Mouse (Mus musculus) thymus, postnatal 0 days (tissue): Measurements from ENCODE around the gene Cers5. TPM values are rescaled to one million over a fixed set of nuclear protein-coding genes. Genes with fewer than 3 reads are reported as not detected.
A peak's percentile ranks its signal among the peaks of the same experiment; 100 is the strongest.

Source experiments
- DNase-seq: peaks from one replicate; pipeline ENCODE4 v3.0.0-alpha.2; 2015; ENCODE audit warnings: low spot score
- polyA plus RNA-seq: library from polyadenylated mRNA; unstranded; fragments of >200 nt; fragmentation: Nextera tagmentation; extraction: Ambion mirVana; gene quantifications from 2 replicates; pipeline ENCODE4 v1.2.1, GENCODE M21; 2015

Gene Cers5
- polyA plus RNA-seq, 1 experiment from 2014 or later: 48.4 TPM

DNA sequence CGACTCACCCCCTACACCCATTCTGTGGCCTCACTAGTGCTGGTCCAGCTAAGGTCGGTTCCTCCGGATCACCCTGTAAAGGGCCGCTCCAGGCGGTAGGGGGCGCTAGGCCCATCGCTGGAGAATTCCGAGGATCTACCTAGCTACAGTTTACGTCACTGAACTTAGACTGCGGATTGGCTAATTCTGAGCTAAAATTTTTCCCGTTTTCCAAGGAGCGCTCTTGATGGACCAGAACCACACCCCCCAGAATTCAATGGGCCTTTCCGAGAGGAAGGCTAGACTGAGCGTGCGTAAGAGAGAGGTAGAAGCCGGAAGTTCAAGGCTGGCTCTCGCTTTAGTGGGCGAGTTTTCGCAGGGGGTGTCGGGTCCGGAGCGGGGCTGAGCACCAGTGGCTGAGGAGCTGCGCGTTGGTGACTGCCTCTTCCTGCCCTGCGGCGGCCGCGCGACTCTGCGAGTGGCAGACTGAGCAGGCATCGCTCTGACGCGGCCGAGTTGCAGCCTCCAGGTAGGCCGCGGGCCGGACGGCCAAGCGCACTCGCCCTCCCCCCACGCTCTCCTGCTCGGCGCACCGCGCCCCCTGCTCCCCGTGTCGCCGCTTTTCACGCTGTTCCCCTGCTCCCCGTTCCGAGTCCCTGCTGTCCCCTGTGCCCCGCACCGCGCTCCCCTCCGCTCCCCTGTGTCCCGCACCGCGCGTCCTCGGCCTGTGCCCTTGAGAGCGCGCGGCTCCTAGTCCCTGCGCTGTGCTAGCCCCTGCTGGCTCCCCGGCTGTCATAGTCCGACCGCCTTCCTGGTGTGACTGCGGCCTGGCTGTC, 47.1 kb downstream of the Cers5 start, which contains the start of gene Cox14:
Gene Cox14, plus strand, starts transcription at position 278 of the 815 bp plus-strand sequence.
- peak; percentile 96 for DNase-seq

DNA sequence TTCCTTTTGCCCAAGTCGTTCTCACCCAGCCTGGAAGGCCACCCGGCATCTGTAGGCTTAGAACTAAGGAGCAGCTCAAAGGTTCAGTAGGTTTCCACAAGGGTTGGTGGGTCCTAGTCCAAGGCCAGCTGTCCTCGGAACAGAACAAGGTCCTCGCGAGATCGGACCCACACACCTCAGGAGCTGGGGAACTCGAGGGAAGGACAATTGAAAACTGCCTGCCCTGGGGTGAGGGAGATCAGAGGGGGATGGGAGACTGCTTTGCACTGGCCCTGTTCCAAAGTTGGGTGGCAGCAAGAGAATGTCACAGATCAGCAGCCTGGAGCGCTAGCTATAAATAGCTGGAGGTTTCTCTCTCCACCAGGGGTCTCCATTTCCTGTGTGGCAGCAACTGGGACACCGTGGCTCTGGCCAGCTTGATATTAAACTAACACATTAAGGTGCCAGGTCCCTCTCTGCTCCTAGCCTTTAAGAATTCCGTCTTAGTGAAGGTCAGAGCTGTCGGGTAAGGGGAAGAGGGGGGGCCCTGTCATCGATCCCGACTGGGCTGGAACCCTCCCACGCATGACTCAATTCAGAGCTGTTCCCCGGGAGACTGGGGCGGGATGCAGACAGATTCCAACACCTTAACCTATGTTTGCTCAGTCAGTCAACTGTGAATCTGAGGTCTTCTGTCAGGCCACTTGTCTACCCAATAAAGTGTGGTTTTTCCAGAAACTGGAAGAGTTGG, 48.2 kb downstream of the Cers5 start:
- peak; percentile 72 for DNase-seq

DNA sequence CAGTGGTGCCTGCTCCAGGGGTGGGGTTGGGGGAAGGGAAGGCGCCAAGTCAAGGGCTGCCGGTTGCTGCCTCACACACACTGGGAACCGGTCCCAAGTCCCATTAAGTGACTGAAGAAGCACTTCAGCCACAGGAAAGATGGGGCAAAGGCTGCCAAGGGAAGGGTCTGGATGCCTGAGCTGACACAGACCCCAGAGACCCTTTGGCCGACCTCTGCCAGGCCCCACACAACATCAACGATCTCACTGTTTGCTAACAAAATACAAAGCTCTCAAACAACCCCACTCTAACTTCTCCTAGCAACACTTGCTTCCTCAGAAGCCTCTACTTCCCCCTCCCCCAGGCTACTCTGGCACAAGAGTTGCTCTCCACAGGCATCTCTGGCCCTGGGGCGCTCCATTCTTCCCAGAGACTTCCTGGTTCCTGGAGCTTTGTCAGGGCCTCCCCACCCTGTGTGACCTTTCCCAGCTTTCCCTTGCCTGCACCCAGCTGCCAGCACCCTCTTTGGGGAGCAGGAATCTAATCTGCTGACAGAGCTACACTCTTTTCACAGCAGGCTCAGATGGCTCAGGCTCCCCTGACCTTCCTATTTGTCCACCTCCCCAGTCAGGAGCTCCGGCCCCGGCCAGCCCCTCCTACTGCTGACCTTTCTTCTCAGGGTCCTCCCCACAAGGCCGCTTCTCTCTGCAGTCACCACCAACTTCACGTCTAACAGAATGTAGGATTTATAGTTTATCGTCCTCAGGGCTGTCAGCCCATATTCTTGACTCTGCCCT, 49.0 kb downstream of the Cers5 start:
- DNase-seq: no peak

DNA sequence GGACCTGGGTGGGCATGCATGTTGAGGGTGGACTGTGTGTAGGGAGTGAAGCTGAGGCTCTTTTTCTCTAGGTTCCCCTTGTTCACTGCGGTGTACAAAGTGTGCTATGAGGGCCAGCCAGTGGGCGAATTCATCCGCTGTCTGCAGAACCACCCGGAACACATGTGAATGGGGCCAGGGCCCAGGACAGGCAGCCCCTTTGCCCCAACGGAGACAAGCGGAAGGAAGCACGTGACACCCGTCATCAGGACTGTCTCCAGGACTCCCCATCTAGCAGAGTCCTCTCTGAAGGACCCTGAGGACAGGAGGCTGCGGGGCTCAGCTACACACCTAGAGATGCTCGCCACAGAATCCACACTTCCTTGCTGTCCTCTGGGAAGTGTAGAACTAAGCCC, 49.6 kb downstream of the Cers5 start:
- no peak for DNase-seq

DNA sequence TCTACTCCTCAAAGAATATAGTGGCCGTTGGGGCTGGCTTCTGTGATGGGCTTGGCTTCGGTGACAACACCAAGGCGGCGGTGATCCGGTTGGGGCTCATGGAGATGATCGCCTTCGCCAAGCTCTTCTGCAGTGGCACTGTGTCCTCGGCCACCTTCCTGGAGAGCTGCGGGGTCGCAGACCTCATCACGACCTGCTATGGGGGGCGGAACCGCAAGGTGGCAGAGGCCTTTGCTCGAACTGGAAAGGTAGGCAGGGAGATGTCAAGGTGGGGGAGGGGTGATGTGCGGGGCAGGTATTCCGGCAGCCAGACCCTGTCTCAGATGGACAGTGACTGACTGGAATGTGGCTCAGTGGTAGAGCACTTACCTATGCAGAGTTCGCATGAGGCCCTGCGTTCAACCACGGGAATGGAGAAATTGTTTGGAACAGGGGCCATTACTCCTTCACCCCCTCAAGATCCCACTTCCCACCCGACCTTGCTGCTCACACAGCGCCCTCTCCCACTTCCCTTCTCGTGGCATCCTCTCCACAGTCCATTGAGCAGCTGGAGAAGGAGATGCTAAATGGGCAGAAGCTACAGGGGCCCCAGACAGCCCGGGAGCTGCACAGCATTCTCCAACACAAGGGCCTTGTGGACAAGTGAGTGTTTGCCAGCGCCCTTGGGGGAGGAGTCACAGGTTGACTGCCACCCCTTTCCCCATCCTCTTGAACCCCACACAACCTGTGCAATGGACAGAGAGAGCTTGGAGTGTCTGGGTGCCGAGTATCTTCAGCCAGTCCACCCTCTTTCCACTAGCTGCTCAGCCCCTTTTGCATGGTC, 50.6 kb downstream of the Cers5 start:
- no peak for DNase-seq

DNA sequence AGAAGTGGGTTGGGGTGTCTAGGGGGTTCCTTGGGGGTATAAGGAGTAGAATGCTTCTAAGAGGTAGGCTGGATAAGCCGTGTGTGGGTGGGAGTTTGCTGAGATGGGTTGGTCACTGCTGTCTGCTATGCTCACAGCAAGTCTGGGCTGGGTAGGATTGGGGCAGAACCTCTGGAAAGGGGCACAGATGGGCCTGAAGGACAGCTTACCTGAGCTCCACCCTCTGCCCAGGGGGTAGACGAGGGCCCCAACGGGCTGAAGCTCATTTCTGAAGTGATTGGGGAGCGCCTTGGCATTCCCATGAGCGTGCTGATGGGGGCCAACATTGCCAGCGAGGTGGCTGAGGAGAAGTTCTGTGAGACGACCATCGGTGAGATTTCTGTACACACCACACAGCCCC, 52.8 kb downstream of the Cers5 start:
- no peak for DNase-seq

DNA sequence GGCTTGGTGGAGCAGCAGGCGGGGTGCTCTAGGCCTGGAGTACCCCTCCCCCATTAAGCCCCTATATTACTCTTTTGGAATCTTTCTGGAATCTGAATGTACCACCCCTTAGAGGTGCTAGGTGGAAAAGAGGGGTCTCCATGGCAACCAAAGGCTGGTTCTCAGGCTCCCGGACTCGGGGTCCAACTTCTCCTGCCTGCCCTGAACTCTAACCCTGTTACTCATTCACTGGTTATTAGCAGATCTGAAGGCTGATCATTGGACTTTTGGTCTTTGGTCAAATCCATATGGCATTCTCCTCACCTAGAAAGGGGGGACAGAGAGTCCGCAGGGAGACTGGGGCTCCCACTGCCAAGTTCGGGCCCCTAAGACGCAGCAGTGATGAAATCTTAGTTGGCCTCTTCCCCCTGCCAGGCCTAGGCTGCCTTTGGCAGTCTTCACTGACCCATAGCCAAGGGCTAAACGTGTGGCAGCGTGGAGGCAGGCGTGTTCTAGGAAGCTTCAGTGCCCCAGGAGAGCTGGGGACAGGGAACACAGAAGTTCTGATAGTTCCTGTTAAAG, 54.1 kb downstream of the Cers5 start:
- DNase-seq: no peak

DNA sequence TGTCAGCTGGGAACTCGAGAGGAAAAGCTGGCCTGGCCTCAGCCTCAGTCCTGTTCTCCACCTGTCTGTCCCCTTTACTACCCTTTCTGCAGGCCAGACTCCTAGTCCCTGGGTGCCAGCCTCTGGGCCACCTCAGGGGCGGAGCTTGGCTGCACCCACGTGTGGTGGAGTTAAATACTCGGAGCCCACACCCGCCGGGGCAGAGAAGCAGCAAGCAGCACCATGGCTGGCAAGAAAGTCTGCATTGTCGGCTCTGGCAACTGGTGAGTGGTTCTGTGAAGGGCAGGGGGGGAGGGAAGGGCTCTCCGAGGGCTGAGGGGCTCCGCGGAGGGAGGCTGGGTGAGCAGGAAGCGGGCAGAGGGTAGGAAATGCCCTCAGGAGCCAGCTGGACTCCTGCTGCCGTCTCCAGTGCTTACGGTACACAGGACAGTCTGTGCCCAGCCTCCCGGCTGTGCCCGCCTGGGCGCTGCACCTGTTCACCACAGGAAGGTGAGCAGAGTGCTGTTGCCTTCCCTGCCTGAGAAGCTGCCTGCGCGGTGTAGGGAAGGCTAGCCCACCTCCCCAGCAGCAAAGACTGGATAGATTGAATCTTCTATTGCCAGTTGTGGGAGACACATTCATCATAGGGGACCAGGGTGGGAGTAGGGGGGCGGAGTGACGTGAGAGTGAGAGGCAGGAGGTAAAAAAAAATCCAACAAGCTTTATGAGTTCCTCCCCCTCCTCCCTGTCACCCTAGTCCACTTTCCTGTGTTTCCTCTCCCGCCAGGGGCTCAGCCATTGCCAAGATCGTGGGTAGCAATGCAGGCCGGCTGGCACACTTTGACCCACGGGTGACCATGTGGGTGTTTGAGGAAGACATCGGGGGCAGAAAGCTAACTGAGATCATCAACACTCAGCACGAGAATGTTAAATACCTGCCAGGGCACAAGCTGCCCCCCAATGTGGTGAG, 55.0 kb downstream of the Cers5 start, which contains the start of gene Gpd1:
Gene Gpd1, plus strand, starts transcription at position 130 of the 949 bp plus-strand sequence.
- no peak for DNase-seq

DNA sequence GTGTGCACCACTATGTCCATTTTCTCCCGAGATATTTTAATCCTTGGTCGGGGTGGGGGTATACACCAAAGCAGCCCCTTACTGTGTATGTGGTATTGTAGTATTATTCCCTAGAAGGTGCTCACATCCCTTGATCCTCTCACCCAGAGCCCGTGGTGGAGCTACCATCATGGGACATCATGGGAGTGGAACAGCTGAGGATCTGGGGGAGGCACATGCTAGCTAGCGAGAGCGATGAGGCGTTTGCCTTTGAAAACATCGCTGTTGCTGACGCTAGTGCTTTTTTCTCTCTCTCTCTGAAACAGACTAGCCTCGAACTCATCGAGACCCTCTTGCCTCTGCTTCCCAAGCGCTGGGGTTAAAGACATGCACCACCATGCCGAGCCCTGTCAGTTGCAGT, 55.9 kb downstream of the Cers5 start:
- no peak for DNase-seq

DNA sequence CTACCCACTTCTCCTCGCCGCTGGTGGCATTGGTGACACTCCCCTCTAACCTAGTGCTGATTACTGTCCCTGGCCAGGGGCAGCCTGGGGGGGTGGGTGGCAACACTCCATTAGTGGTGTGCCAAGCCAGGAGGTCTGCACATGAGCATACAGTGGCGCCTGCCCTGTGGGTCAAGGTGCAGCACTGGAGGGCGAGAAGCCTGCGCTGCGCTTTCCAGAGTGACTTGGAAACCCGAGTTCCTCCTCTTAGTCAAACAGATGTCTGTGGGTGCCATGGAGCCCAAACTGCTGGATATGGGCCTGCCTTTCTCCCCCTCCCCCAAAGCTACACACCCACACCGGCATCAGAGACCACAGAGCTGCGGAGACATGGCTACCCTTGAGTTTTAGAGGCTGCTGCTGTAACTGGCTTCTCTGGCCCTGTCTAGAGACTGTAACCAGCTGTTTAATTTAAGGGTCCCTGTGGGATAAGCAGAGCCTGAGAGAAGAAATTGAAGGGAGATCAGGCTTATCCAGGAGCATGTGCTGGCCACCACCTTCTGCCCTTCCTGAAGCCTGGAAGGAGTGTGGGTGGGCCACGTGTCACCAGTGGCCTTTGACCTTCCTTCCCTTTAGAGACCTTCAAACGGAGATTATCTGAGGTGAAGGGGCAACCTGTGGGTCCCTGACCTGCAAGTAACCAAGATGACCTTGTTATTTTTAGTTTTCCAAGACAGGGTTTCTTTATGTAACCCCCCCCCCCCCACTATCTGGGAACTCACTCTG, 56.5 kb downstream of the Cers5 start:
- DNase-seq: no peak

DNA sequence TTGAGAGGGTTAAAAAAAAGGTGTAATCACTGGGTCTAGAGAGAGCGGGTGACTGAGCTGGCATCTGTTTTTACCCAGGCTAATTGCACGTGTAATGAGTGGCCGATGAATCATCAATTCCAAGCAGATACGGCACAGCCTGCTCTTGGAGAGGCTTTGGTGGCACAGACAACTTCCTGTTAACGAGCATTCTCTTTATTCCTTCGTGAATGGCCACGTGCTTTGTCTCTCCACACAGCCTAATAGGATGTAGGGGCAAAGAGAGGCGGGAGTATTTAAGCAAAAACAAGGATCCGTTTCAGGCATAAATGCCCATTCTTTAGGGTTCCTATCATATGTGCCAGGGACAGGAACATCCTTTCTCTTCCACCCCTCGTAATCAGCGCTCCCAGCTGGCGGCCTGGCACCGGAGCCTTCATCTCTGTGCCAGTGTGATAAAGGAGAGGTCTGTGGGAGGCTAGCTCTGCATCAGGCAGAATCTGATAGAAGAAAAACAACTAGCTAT, 57.3 kb downstream of the Cers5 start:
- no peak for DNase-seq

DNA sequence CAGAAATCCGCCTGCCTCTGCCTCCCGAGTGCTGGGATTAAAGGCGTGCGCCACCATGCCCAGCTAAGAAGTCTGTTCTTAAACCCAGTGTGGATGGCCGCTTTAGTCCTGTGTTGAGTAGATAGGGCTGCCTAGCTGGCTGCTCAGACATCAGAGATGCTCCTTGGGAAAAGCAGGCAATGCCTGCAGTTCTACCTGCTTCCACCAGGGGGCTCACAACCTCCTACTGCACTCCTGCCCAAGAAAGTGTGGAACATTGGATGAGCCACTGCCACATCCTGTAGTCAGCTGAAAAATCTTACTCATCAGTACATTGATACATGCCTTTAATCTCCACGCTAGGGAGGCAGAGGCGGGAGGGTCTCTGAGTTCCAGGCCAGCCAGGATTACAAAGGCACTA, 57.8 kb downstream of the Cers5 start:
- peak; percentile 70 for DNase-seq

DNA sequence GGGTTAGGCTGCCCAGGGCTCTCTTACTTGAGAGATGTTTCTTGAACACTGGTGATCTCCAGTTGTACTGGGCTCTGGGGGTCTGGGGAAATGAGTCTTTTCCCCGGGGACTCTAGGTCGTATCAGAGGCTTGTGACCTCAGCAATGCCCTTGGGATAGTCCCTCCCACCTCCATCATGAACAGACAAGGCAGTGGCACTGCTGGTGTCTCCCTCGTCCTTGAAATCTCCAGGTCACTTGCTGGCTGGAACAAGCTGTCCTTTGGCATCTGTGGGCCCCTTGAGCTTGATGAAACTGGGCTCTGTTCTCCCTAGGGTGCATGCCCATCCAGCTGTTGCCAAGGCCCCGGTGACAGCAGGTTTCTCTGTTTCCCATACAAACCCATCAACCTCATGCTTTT, 58.5 kb downstream of the Cers5 start:
- no peak for DNase-seq

DNA sequence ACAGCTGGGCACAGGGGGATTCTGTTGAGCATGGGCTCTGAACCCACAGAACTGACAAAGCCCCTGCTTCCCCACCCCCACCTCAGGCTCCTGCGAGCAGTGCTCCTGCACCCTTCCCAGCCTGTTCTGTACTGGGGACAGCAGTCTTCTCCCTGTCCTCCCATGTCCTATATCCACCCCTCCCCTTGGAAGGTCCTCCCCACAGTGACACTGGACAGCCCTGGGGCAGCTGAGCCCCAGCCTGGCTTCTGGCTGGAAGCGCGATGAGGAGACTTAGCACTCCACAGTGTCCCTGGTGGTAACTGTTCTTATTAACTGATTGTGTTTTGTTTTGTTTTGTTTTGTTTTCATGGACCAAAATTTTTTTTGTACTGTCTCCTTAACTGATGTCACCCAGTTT, 59.1 kb downstream of the Cers5 start:
- no peak for DNase-seq

DNA sequence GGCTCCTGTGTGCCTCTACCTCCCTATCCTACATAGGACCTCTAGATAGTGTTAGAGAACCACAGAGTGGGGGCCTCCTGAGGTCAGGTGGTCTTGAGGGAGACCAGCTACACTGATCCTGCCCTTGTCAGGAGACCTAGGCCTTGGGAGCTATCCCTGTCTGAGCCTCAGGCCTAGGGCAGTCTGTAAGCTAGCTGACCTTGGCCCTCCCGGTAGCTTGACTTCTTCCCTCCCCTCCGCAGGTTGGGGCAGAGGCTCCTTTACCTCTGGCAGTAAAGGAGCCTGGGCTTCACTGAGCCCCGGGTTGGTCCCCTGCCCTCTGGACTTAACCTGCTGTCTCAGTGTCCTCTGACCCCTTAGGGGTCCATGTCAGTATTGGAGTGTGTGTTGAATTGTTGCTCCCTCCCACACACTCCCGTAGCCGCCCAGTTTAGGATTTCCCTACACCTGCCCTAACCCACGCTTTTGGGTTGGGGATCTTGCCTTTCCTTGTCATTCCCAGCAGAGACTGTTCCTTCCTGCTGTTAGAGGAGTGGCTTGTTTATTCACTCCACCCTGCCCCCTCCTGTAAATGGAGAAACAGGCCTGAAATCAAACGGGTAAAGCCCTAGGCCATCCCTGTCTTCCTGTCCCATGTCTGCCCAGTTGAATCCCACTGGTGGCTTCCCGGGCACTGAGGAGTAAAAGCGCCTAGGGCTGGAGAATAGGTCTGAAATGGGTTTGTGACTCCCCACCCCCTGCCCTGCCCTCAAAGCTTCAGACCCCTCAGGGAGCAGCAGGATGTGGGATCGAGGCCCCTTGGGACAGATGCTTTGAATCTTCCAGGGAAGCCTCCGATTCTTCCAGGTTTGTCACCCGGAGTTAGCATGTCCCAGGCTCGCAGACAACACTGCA, 59.8 kb downstream of the Cers5 start:
- no peak for DNase-seq

DNA sequence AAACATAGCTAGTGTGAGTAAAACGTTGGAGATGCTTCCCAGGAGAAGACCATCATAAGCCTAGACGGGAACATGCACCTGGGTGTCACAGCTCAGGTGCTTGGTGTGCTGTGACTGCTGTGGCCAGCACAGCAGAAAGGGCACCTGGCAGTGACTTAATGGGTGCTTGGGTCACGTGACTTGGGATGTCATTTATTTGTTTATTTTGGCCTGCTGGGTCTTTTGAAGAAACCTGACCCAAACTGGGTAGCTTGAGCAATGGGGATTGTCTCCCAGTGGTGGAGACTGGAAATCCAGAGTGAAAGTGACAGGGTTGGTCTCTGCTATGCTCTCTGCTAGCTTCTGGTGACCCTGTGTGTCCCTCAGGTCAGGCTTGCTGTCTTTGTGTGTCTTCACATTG, 61.2 kb downstream of the Cers5 start:
- no peak for DNase-seq
